Mouse (Mus musculus): ENCODE measurements around the gene Pyy.

Gene Pyy

DNA sequence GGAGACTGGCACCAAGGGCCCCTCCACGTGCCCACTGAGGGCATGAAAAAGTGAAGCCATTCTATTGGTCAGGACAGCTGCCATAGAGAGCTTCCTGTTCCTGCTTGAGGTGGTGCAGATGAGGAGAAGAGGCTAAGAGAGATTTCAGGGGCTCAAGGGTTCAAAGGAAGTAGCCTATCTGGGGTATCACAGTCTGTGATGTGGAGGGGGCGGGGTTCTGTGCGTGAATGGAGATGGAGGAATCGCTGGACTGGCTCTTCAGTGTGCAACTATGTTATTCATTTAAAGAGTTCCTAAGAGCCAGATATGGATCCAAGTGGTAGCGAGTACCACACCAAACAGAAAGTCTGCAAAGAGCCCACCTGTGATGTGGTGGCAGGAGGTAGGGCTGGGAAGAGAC is 11.2 kb downstream of the Pyy start:
- no peak for DNase-seq (ENCODE audit: low read depth in 2 of 2, low spot score in 2 of 2)

DNA sequence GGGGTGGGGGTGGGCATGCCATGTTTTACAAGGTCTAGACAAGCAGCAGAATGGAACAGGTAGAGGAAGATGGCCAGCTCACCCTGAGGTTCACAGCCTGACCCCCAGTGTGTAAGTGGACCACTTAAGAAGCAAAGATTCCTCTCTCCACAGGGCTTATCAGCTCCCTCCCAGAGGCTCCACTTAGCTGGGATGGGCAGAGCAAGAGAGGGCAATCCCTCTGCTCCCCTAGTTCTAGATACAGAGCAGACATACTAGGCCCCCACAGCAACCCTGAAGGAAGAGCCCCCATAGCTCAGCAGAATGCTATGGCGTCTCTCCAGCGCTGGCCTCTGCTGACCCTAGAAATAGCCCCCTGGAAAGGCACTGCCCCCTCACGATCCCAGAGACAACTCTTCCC is 12.0 kb downstream of the Pyy start:
- no peak for DNase-seq (ENCODE audit: low read depth in 2 of 2, low spot score in 2 of 2)

DNA sequence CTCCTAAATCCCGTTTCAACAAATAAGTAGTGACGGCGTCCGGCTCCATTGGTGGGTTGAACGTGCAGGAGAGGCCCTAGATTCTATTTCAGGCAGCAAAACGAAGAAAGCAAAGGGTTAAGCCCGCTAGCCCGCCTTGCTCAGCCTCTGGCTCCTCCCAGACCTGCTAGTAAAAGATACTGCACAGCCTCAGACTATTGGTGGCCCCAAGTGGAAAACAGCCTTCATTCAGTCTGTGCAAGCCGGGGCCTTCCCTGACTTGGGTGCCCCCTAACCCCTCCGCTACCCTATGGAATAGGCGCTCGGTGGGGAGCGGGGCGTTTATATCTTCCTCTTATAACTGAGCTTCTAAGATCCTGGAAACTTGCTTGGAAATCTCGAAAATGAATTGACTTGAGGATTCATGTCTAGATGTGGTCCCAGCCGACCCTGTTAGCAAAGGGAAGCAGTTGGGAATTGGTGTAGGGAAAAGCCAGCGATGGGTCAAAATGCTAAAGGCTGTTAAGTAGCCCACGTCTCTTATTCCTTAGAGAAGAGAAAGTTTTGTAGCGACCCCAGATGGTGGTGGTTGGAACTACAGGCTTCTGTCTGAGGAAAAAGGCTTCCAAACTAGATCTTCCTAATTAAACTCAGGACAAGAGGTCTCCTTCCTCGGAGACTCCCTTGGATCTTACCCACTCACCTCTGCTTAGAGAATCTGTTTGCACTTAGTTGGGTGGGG is 18.4 kb downstream of the Pyy start:
- DNase-seq (ENCODE audit: low read depth in 2 of 2, low spot score in 2 of 2) = no peak

DNA sequence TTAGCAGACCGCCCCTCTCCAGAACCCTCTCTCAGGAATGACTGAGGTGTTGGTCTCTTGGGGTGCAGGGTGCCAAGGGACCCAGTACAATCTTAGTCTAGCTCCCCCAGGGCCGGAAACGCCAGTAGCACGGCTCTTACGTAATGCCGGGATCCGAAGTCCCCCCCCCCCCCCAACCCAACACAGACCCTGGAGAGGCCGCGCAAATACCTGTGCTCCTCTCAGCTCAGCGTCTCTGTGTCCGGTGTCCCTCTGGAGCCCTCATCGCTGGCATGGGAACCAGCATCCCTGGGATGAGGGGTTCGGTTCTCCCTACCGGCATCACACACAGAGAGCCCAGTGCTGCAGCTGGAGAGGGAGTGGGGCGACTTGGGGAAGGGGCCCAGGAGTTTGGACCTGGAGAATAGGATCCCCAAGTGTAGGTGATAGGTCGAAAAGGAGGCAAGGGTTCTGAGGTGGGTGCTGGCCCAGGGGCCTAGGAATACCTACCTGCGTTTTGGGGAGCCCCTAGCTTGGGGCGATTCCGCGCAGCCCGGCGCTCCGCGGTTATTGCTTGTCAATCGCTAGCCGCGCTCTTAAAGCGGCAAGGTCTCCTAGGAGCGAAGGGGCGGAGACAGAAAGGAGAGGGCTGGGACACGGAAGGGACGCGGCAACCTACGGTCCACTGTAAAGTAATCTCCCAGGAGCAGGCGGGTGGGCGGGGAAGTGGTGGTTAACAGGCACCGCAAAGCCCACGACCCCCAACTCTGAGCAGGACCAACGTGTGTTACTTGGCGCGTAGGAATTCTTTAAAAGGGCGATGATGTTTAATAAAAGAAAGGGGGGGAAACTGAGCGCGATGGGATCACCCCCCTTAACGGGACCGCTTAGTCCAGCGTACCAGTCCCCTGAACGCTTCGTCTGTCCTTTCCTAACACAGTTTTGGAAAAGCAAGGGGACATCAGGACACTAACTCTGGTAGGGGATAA is 19.4 kb downstream of the Pyy start, which contains the start of gene Mpp2:
Gene Mpp2, minus strand, starts transcription at position 585 of the 968 bp plus-strand sequence.
- DNase-seq (ENCODE audit: low read depth in 2 of 2, low spot score in 2 of 2) = no peak

DNA sequence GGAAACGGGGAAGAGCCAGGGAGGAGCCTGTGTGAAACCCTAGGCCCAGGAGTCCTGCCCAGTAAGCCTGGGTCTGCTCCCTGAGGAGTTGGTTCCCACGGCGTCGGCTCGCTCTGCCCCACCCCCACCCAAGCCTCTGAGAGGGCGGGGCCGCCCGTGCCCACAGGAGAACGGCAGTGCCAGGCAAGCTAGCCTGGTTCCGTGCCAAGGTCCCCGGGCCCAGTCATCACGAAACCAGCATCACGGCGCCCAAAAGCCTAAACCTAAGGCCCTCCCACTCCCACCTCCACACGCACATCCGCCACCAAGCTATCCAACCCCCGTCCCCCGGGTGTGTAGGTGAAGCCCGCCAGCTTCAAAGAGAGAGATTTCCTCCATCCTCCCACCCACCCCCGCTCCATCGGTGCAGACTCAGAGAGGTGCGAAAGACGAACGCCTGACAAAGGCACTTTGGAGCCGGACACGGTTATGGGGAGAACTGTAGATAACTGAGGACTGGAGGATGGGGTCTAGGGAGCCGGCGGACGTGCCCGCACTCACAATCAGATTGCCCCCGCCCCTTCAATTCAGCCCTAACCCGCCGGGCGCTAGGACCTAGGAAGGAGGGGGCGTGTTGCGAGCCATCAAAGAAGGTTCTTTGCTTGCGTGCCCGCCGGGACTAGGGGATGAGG is 20.4 kb downstream of the Pyy start:
- peak; percentile 60 to 70 for DNase-seq (ENCODE audit: low read depth in 2 of 2, low spot score in 2 of 2)

DNA sequence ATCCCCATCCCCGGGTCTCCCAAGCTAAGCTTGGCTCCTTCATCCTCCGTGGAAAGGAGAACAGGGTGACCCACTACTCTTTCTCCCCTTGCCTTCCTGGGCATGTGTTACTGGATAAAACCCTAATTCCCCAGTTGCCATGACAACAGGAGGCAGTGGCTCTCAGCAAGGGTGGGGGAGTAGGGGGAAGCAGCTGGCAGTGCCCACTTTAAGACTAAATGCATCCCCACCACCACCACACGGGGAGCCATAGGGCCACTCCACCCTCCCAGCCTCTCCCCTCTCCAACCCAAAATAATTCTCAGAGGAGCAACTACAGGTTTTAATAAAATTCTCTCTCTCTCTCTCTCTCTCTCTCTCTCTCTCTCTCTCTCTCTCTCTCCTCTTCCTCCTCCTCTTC is 21.3 kb downstream of the Pyy start:
- no peak for DNase-seq (ENCODE audit: low read depth in 2 of 2, low spot score in 2 of 2)

DNA sequence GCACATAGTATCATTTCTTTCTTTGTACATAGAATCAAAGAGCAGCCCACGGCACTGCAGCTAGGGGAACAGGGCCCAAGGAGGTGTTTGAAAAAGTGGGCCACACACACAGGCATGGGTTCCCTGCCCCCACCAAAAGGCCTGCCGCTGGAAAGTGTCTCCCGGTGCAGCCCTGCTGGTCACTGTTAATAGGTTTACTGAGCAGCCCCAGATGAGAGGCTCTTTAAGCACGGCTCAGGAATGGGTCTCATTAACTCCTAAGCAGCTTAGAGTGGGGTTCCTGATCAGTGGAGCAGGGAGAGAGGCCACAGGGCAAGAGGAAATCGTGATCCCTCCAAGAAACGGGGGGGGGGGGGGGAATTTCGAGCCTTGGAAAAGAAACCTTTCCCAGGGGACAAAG is 23.5 kb downstream of the Pyy start:
- DNase-seq (ENCODE audit: low read depth in 2 of 2, low spot score in 2 of 2) = no peak

DNA sequence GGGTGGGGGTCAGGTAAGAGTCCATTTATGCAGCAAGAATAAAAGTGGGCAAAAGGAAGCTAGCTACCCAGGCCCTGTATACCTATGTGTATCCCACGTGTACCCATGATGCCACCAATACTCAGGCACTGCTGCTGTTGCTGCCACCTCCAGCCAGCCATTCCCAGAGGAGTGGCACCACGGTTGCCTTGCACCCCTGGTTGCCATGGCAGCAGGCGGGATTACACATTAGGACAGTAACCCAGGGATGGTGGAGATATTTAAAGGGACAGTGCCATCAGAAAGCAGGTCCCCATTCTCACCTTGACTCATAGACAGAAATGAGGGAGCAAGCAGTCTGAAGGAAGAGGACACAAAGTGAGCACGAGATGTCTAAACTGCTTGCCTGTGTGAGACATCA is 24.4 kb downstream of the Pyy start:
- no peak for DNase-seq (ENCODE audit: low read depth in 2 of 2, low spot score in 2 of 2)

DNA sequence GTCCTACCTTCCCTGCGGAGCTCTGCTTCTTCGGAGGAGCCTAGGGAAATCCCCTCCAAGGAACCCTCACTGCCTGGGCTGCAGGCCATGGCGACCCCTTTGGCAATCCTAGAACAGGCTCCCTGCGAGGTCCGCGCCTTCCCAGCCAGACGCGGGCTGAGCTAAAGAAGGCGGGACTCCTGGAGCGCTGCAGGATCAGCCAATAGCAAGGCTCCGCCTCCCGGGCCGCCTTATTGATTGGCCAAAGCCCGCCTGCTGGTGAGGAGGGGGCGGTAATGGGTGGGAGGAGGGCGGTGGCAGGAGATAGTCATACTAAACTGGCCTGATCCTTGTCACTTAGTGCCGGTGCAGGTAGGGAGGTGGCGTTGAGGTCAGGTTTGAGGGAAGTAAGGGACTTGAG is 25.3 kb downstream of the Pyy start:
- no peak for DNase-seq (ENCODE audit: low read depth in 2 of 2, low spot score in 2 of 2)

DNA sequence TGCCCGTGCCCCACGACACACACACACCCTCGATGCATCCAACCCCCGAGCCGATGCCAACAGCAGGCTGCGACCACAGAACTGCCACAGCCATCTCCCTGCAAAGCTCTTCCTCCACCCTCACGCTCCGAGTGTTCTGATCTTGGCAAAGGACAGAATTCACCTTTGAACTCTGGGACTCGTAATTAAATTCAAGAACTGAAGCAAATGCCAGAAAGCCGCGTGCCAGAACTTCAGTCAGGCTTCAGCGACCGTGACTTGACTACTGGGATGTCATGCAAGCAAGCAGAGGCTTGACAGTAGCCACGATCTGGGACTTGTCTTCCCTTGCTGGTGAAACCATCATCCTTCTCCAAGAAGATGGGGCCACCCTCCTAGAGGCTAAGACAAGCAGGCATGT is 33.9 kb downstream of the Pyy start:
- DNase-seq (ENCODE audit: low read depth in 2 of 2, low spot score in 2 of 2) = no peak

DNA sequence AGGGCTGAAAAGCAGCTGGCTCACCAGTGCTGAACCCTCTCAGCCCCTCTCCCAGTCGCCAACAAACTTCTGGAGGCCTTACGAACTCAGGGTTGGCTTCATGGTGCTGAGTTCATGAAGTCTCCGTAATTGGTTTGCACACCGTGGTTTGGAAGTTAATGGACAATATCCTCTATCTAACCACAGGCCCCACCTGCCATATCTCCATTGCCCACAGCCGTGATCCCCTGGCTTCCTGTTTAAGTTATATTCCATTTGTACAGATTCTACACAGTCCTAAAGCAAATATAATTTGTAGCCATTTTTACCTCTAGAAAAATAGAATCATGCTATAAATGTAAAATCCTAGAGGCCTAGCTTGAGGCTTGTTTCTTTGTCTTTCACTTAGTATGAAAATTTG is 34.9 kb downstream of the Pyy start:
- DNase-seq (ENCODE audit: low read depth in 2 of 2, low spot score in 2 of 2) = no peak

DNA sequence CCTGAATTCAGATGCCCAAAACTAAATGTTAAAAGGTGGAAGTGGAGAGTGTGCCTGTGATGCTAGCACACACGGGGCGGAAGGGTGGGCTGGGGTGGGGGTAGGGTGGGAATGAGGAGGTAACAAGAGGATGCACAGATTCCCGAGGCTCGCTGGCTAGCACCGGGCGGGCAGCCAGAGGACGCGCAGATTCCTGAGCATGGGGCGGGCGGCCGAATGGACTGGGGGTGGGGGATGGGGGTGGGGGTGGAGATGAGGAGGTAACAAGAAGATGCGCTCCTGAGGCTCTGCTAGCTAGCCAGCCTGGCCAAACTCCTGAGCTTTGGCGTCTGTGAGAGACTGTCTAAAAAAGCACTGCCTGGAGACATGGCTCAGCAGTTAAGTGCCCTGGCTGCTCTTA is 37.2 kb downstream of the Pyy start:
- DNase-seq (ENCODE audit: low read depth in 2 of 2, low spot score in 2 of 2) = no peak

DNA sequence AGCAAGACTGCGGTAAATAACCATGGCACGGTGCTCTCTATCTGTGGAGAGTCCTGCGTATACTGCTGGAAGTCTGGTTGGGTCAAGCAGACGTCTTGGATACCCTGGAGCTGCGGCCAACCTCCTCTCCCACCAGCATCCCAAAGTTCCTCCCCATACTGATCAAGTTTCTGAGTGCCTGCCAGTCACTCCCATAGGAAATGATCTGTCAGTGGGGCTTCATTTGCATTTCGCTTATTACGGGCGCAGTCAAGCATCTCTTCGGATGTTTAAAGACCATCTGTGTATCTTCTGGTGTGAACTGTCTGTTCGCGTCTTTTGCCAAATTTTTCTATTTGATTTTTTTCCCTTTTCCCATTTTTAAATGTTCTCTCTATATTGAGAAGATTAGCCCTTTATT is 38.0 kb downstream of the Pyy start:
- DNase-seq (ENCODE audit: low read depth in 2 of 2, low spot score in 2 of 2) = no peak

DNA sequence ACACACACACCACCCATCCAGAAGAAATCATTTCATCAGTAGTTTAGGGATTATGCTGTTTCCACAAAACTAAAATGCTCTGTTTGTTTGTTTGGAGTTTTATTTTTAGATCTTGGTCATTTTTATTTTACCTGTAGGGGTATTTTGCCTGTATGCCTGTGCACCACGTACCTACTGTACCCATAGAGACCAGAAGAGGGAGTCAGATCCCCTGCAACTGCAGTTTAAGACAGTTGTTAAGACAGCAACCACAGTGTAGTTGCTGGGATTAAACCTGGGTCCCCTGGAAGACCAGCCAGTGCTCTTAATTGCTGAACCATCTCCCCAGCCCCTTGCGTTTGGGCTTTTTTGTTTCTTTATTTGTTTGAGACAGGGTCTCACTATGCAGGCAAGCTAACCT is 38.7 kb downstream of the Pyy start:
- no peak for DNase-seq (ENCODE audit: low read depth in 2 of 2, low spot score in 2 of 2)

DNA sequence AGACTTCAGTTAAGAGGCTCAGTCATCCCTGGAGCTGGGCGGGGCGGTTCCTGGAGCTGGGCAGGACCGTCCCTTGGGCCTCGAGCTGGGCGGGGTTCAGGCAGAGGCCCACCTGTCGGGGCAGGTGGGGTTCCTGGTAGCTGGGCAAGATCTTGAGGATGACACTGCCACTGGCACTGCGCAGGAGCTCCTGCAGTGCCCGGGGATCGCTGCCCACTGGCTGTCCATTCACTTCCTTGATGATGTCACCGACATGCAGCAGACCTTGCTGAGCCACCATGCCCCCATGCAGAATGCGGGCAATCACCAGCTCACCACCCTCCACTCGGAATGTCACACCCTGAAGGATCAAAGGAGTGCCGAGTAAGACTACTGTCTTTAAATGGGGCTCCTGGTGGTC is 44.6 kb downstream of the Pyy start:
- no peak for DNase-seq (ENCODE audit: low read depth in 2 of 2, low spot score in 2 of 2)

DNA sequence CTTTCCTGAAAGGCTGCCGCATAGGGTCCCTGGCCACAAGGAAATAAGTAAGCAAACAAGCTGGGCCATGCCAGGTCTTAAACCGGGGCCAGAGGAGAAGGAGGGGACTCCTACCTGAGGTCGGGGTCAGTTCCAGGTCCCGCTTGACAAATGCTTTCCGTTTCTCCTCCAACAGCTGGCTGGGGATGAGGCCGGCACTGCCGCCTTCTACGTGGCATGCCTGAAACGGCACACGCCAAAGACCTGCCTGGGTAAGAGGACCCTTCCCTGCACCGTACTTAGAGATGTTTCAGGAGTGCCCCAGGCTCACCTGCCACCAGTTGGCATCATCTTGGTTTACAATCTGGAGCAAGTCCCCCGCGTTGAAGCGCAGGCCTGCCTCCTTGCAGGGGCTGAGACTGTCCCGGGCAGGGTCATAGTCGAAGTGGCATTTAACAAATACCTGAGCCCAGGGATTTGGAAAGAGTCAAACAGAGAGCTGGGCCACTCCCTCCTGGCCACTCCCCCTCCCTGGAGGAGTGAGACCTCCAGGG is 45.6 kb downstream of the Pyy start:
- DNase-seq (ENCODE audit: low read depth in 2 of 2, low spot score in 2 of 2) = no peak

DNA sequence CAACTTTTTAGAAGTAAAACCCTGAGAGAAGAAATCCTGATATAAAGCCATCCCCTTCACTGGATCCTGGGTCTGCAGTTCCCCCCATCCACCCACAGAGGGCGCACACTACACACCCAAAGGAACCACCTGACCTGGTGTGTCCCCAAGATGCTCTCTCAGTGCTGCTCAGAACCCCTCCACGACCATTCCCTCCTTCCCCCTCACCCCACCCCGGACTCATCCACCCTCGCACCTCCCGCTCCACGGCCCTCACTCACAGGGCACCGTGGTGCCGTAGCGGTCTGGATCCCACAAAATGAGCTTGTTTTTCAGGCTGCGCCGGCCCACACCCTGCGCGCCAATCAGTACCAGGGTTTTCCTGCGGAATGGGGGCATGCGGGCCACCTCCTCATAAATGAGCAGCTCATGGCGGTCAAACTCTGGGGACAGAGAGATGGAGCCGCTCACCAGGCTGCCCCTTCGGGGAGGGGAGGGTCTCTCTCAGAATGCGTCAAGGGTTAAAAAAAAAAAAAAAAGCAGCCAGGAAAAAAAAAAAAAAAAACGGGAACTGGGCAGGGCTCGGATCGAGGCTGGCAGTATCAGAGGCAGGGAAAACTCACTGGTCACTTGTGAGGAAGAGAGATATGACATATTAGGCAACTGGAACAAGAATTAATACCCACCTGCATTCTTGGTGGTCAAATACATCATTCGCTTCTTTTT is 46.2 kb downstream of the Pyy start:
- DNase-seq (ENCODE audit: low read depth in 2 of 2, low spot score in 2 of 2) = peak; percentile 26 to 46
